Mouse (Mus musculus): ENCODE results near the gene Trim14. TPM values are rescaled to one million over a fixed set of nuclear protein-coding genes. Genes with fewer than 3 reads are reported as not detected.

The Trim14 gene
- polyA plus RNA-seq (2015; fragmentation: Nextera tagmentation; extraction: Ambion mirVana): 6.7 and 8.1 TPM in 2 replicates

DNA sequence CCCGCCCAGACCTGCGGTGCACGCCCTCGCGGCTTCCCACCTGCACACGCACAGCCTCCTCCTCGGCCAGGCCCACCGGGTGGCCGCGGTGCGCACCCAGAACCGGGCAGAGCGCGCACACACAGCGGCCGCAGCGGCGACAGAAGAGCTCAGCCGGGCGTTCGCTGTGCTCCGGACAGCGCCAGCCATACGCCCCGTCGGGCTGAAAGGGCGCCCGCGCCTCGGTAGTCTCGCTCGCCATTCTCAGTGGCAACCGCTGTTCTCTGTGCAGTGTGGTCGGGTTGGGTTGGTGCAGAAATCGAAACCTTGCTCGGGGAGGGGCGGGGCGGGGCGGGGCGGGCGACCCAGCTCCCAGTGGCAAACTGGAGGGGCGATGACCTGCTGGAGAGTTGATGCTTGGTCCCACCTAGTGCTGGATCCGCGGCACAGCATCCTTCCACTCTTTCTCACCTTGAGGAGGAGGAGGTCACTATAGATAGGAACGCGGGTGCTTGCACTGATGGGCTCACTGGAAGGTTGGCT is at the start of gene Trim14:
Trim14 (minus strand) TSS at position 302 of the 522 bp plus-strand sequence.

DNA sequence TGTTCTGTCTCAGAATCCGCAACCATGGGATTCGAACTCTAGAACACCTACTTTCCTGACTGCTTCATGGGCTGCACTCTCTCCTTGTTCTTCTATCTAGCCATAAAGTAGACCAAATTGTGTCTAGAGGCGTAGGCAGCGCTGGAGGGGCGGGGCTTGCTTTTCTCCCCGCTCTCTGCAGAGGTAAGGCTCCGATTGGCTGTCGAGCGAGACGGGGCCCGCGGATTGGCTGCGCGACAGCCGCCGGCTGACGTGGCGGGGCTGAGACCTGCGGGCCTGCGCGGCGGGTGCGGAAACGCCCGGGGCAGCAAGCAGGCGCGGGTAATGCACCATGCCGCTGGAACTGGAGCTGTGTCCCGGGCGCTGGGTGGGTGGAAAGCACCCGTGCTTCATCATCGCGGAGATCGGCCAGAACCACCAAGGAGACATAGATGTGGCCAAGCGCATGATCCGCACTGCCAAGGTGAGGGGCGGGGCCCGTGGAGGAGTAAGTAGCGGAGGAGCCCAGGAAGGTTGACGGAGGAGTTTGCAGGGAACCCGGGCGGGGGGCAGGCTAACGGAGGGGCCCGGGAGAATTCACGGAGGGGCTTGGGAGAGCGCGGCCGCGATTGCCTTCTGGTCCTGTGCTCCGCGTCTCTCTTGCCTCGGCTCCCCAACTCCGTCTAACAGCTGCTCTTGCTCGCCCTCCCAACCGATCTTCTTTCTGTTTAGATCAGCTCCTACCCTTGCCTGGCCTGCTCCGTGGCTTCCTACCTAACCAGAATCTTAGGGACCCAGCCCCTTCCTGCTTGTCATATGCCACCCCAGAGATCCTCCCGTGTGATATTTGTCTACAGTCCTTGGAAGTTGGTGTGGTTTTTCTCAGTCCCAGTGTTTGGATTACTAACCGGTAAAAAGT is 46.7 kb downstream of the Trim14 start, which contains the start of gene Nans:
Nans (plus strand) TSS at position 221 of the 898 bp plus-strand sequence.

GRCm38 (mm10) chr4:46450519-46451131 is 85.3 kb downstream of the Trim14 start, which contains the start of gene Anp32b:
TSS of gene Anp32b (plus strand) at chr4:46450902.

Other genes starting within 250 kb of the Trim14 start
- gene Foxe1, start 192.5 kb downstream of the Trim14 start, polyA plus RNA-seq (2015; fragmentation: Nextera tagmentation; extraction: Ambion mirVana): not detected in 2 replicates
- gene Trmo, start 146.7 kb downstream of the Trim14 start, polyA plus RNA-seq (2015; fragmentation: Nextera tagmentation; extraction: Ambion mirVana): 9.5 and 9.6 TPM in 2 replicates
- gene Hemgn, start 122.6 kb downstream of the Trim14 start, polyA plus RNA-seq (2015; fragmentation: Nextera tagmentation; extraction: Ambion mirVana): 5.4 and 9.5 TPM in 2 replicates
- gene Anp32b, start 85.2 kb downstream of the Trim14 start, polyA plus RNA-seq (2015; fragmentation: Nextera tagmentation; extraction: Ambion mirVana): 112 and 145 TPM in 2 replicates
- 43.0 and 52.5 TPM in 2 replicates for gene Nans, start 46.9 kb downstream of the Trim14 start, polyA plus RNA-seq (2015; fragmentation: Nextera tagmentation; extraction: Ambion mirVana)
- 4.3 and 7.0 TPM in 2 replicates for gene Coro2a, start 66.1 kb upstream of the Trim14 start, polyA plus RNA-seq (2015; fragmentation: Nextera tagmentation; extraction: Ambion mirVana)
- gene Tbc1d2, start 114.1 kb upstream of the Trim14 start, polyA plus RNA-seq (2015; fragmentation: Nextera tagmentation; extraction: Ambion mirVana): 0.38 and 0.92 TPM in 2 replicates